Mouse (Mus musculus) liver, embryonic 11.5 days (tissue): ENCODE measurements around the gene Poc1b. TPM values are rescaled to one million over a fixed set of nuclear protein-coding genes. Genes with fewer than 3 reads are reported as not detected.
A peak's percentile ranks its signal among the peaks of the same experiment; 100 is the strongest.

Experiments used
- ATAC-seq: fragments of 200-750 bp; cut with Nextera tagmentation; replicated peaks from 2 replicates; pipeline ENCODE4 v1.8.0; 2017; ENCODE audit warnings: moderate number of reproducible peaks, mild to moderate bottlenecking, moderate TSS enrichment, moderate library complexity; ENCODE audit not compliant: low FRiP score
- DNase-seq: peaks from one replicate; pipeline ENCODE4 v3.0.0-alpha.2; 2017; ENCODE audit warnings: low spot score
- H3K27ac ChIP-seq: fragments of 300-500 bp; sonication (generic); 2 replicates; pipeline ENCODE4 v1.5.1; 2014; ENCODE audit warnings: mild to moderate bottlenecking, low read depth, low read length, control low read depth
- H3K27me3 ChIP-seq: fragments of 300-500 bp; sonication (generic); replicated peaks from 2 replicates; pipeline ENCODE4 v1.6.1; 2014; ENCODE audit warnings: low read length, mixed read lengths; ENCODE audit not compliant: control insufficient read depth, insufficient read depth
- H3K36me3 ChIP-seq: fragments of 300-500 bp; sonication (generic); 2 replicates; pipeline ENCODE4 v1.6.1; 2014; ENCODE audit warnings: mild to moderate bottlenecking, low read length, moderate library complexity, mixed read lengths; ENCODE audit not compliant: control insufficient read depth, insufficient read depth
- H3K4me1 ChIP-seq: fragments of 300-500 bp; sonication (generic); replicated peaks from 2 replicates; pipeline ENCODE4 v1.6.1; 2014; ENCODE audit warnings: low read length, mixed read lengths; ENCODE audit not compliant: control insufficient read depth, insufficient read depth
- H3K4me2 ChIP-seq: fragments of 300-500 bp; sonication (generic); 2 replicates; pipeline ENCODE4 v1.6.1; 2014; ENCODE audit warnings: mild to moderate bottlenecking, control low read depth, moderate library complexity
- H3K4me3 ChIP-seq: fragments of 300-500 bp; sonication (generic); 2 replicates; pipeline ENCODE4 v1.5.1; 2014; ENCODE audit warnings: low read depth, low read length, control low read depth
- H3K9ac ChIP-seq: fragments of 300-500 bp; sonication (generic); 2 replicates; pipeline ENCODE4 v1.6.1; 2014; ENCODE audit warnings: low read depth, low read length, control low read depth
- H3K9me3 ChIP-seq: fragments of 300-500 bp; sonication (generic); 2 replicates; pipeline ENCODE4 v1.6.1; 2016; ENCODE audit warnings: low read length, inconsistent platforms, mixed read lengths; ENCODE audit not compliant: control insufficient read depth
- WGBS: fragments of 180-500 bp; shearing (Covaris S2); extraction: QIAGEN DNeasy Blood & Tissue Kit; methylation state at CpG from one replicate; pipeline ENCODE4 v1.1.7; 2014; 5-methylcytosine and 5-hydroxymethylcytosine counted together
- polyA plus RNA-seq: library from polyadenylated mRNA; unstranded; fragments of >200 nt; fragmentation: Nextera tagmentation; extraction: Ambion mirVana; gene quantifications from 2 replicates; pipeline ENCODE4 v1.2.1, GENCODE M21; 2014

Gene Poc1b
- polyA plus RNA-seq, 1 experiment from 2014 or later: 19.0 TPM

- Histone ChIP-seq H3K9me3 (no peaks in the 10 kb centered on the region), H3K9ac (no peak overlapping the region), H3K27me3 (no peaks in the 10 kb centered on the region), H3K27ac (no peak overlapping the region; the same call in 1 of the 2 replicates), H3K4me3 (no peak overlapping the region), H3K4me1 (peaks cover 15% of the 10 kb centered on the region), H3K36me3 (no peaks in the 10 kb centered on the region), H3K4me2 (no peak overlapping the region)
- no peak for DNase-seq
- 69% methylated on average over 5 of the region's 5 CpGs for WGBS
- no peak for ATAC-seq
Observed at GRCm38 (mm10) chr10:99200944-99201343, 94.1 kb downstream of the Poc1b start.

DNA sequence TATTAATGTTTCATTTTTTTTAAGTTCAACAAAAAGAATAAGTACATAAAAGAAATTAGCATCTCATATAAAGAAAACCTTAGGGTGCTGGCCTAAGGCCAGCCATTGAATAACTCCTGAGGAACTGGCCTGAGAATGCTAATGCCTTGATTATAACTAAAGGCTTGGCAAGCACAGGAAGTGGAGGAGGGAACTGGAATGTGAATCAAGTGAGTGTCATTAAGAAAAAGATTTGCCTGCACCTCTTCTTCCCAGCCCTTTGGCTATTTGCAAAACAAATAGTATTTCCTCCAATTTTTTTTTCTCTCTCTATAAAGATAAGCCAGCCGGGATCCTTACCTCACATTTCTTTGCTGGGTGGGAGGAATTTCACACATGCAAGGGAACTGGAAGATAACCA, 95.0 kb downstream of the Poc1b start:
- ATAC-seq: no peak
- DNase-seq: no peak
- no peak overlapping the region for H3K4me2 ChIP-seq
- no peak overlapping the region for H3K27ac ChIP-seq
- no peak overlapping the region for H3K4me3 ChIP-seq
- no peak overlapping the region for H3K9ac ChIP-seq
- no peaks in the 10 kb centered on the region for H3K9me3 ChIP-seq
- no peaks in the 10 kb centered on the region for H3K36me3 ChIP-seq
- no peaks in the 10 kb centered on the region for H3K27me3 ChIP-seq
- WGBS: 32% methylated on average over 1 of the region's 1 CpGs
- H3K4me1 ChIP-seq: peaks cover 15% of the 10 kb centered on the region

DNA sequence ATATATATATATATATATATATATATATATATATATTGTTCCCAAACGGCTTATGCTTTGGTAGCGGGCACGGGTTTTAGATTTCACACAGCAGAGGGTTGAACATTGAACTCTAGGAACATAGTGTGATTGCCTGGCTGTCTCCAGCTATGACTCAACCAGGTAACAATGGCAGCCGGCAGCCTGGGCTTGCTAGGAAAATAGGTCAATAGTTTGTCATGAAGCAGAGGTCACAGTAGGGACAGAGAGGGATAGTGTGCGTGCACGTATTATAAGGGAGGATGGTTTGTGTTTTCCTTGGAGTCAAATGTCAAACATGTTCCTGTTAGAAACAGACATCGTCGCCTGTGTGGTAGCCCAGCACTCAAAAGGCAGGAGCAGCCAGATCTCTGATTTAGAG, 95.5 kb downstream of the Poc1b start:
- no peaks in the 10 kb centered on the region for H3K27me3 ChIP-seq

DNA sequence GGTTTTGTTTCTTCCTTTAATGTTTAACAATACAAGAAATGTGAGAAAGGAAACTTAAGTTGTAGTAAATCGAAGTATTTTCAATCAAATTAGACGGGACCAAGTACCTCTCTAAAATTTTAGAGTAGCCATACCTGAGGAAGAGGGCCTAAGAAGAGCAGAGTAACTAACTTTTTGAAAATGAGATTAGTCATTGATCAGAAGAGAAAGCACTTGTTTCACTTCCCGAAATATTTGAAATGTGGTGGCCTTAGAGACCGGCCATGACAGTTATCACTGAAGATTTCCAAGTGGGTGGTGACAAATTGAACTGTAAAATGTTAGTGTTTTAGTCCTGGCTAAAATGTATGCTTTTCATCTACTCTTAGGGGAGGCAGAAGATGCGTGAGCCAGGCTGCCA, 96.3 kb downstream of the Poc1b start:
- ATAC-seq: no peak
- H3K4me1 ChIP-seq: peaks cover 9% of the 10 kb centered on the region
- no peaks in the 10 kb centered on the region for H3K27me3 ChIP-seq
- H3K9me3 ChIP-seq: no peaks in the 10 kb centered on the region
- H3K36me3 ChIP-seq: no peaks in the 10 kb centered on the region
- H3K4me3 ChIP-seq: peak overlapping the region; percentile 25; the same call in 1 of the 2 replicates
- H3K27ac ChIP-seq: 0 out of 2 replicates have a peak overlapping the region, but pooled peaks have one; percentile 46
- 0 out of 2 replicates have a peak overlapping the region, but pooled peaks have one; percentile 39 for H3K9ac ChIP-seq
- peak overlapping the region; percentile 62 for H3K4me2 ChIP-seq
- 38% methylated on average over 5 of the region's 5 CpGs for WGBS
- no peak for DNase-seq

More for the DNA sequence above, 95.5 kb downstream of the Poc1b start:
- 0 out of 2 replicates have a peak, but pooled peaks have one; percentile 10 for ATAC-seq
- Histone ChIP-seq H3K36me3 (no peaks in the 10 kb centered on the region), H3K4me2 (no peak overlapping the region), H3K4me3 (no peak overlapping the region), H3K4me1 (peaks cover 15% of the 10 kb centered on the region), H3K9me3 (no peaks in the 10 kb centered on the region), H3K27ac (no peak overlapping the region), H3K9ac (no peak overlapping the region)
- 38% methylated on average over 8 of the region's 8 CpGs for WGBS
- no peak for DNase-seq

DNA sequence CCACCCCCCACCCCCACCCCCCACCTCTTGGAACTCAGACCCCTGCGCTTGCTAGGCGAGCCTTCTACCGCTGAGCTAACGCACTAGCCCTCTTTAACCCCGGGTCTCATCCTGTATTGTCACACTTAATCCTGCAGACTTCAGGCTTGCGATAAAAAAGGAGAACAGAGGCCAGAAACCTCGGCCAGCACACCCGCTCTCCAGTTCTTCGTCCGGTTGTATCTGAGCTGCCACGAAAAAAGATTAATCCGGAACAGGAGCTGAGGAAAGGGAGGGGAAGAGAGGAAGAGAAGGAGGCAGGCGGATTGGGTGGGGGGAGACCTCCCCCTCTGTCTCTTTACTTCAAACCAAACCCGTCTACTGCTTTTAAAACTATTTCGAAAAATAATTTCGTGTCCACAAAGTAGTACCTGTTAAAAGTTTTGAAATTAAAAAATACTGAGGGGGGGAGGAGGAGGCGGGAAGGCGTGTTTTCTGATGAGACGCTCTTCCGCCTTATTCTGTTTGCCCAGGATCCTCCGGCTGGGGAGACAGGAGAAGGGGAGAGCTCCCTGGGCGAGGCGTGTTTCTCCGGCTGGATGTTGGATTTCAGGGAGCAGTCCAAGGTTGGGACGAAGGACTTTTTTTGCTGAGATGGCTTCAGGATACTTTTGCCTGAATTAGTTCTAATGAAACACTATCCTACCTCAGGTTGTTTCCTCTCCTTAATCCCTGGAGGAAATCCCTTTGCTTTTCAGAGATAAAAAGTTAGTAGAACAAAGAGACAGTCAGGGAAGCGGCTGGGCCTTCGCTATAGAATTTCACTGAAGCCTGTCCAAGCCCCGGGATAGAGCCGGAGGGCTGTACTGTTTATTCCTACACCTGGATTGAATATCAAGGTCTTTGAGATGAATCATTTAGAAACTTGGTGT, 97.0 kb downstream of the Poc1b start:
- H3K9ac ChIP-seq: peak overlapping the region; percentile 39; the same call in 1 of the 2 replicates
- peak overlapping the region; percentile 46; the same call in 1 of the 2 replicates for H3K27ac ChIP-seq
- DNase-seq: peak; percentile 43
- no peaks in the 10 kb centered on the region for H3K27me3 ChIP-seq
- 4% methylated on average over 29 of the region's 29 CpGs for WGBS
- H3K36me3 ChIP-seq: no peaks in the 10 kb centered on the region
- H3K4me1 ChIP-seq: peaks cover 7% of the 10 kb centered on the region
- peak; percentile 40 for ATAC-seq
- H3K4me3 ChIP-seq: peak overlapping the region; percentile 25
- no peaks in the 10 kb centered on the region for H3K9me3 ChIP-seq
- peak overlapping the region; percentile 62 for H3K4me2 ChIP-seq

GRCm38 (mm10) chr10:99204553-99204952, 97.7 kb downstream of the Poc1b start:
- Histone ChIP-seq H3K27me3 (no peaks in the 10 kb centered on the region), H3K9me3 (no peaks in the 10 kb centered on the region), H3K27ac (no peak overlapping the region), H3K36me3 (no peaks in the 10 kb centered on the region), H3K4me1 (peaks cover 7% of the 10 kb centered on the region), H3K4me2 (peak overlapping the region; percentile 62), H3K9ac (no peak overlapping the region), H3K4me3 (peak overlapping the region; percentile 25)
- 10% methylated on average over 11 of the region's 11 CpGs for WGBS
- ATAC-seq: no peak
- DNase-seq: no peak

- no peak overlapping the region for H3K9ac ChIP-seq
- WGBS: 54% methylated on average over 2 of the region's 2 CpGs
- no peaks in the 10 kb centered on the region for H3K27me3 ChIP-seq
- ATAC-seq (no peak), DNase-seq (no peak)
- peaks cover 4% of the 10 kb centered on the region for H3K4me1 ChIP-seq
- no peak overlapping the region for H3K27ac ChIP-seq
- no peak overlapping the region for H3K4me3 ChIP-seq
- H3K36me3 ChIP-seq: no peaks in the 10 kb centered on the region
- no peaks in the 10 kb centered on the region for H3K9me3 ChIP-seq
- no peak overlapping the region for H3K4me2 ChIP-seq
Observed at GRCm38 (mm10) chr10:99207121-99207520, 100.3 kb downstream of the Poc1b start.

DNA sequence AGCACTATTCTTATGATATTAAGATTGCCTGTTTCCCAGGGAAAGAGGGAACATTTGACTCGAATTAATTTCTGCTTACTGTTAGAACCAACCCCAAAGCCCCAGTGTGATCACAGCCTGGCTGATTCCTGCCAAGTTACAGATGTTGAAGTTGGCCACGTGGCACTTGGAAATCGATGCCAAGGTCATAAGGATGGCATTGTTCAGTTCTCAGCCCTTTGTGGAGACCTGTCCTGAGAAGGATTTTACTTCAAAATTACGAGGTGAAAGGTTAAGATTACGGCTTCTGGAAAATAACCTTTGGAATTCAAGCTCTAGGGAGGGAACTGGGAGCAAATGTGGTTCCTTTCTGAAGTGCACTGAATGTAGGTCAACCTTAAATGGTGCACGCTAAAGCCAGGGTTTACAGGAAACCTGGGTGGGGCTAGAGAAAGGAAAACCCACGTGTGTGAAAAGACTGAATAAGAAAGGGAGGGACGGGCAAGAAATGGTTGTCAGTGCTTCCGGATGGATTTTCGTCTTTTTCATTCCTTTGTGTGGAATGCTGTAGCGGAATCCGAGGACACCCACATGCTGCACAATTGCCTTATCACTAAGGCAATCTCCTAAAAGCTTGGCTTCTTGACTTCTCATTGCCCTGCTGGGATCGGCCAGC, 102.4 kb downstream of the Poc1b start:
- H3K4me3 ChIP-seq: no peak overlapping the region
- H3K9me3 ChIP-seq: no peaks in the 10 kb centered on the region
- ATAC-seq (no peak), DNase-seq (no peak)
- peaks cover 4% of the 10 kb centered on the region for H3K4me1 ChIP-seq
- H3K36me3 ChIP-seq: no peaks in the 10 kb centered on the region
- H3K9ac ChIP-seq: no peak overlapping the region
- no peaks in the 10 kb centered on the region for H3K27me3 ChIP-seq
- WGBS: 78% methylated on average over 13 of the region's 13 CpGs
- no peak overlapping the region for H3K4me2 ChIP-seq
- no peak overlapping the region for H3K27ac ChIP-seq
